Mouse (Mus musculus) CH12.LX (cell line): ENCODE measurements around the gene H2-T24. TPM values are rescaled to one million over a fixed set of nuclear protein-coding genes. Genes with fewer than 3 reads are reported as not detected.

ENCODE experiments used
- DNase-seq: peaks from one replicate; pipeline ENCODE4 v3.0.0-alpha.2; 2013; ENCODE audit errors: extremely low read depth
- H3K27ac ChIP-seq: 2 replicates; pipeline ENCODE4 v1.5.1; 2012; ENCODE audit warnings: low read depth, mild to moderate bottlenecking, control low read depth, moderate library complexity; ENCODE audit not compliant: insufficient read depth
- H3K27me3 ChIP-seq: replicated peaks from 2 replicates; pipeline ENCODE3; 2012; ENCODE audit warnings: inconsistent platforms
- H3K36me3 ChIP-seq, 2 experiments: replicated peaks in 1 of 2; 2 replicates each; pipeline versions ENCODE3 to v1.6.1; 2012; ENCODE audit warnings: inconsistent platforms in 1 of 2, low read length in 1 of 2, mild to moderate bottlenecking in 1 of 2, mixed read lengths in 1 of 2, moderate library complexity in 1 of 2; ENCODE audit not compliant: control insufficient read depth in 1 of 2, insufficient read depth in 1 of 2
- H3K4me1 ChIP-seq, 2 experiments: 2 replicates each; pipeline ENCODE4 v1.6.1; 2012; ENCODE audit warnings: inconsistent platforms in 1 of 2, moderate library complexity in 1 of 2; ENCODE audit not compliant: insufficient read depth in 2 of 2, control insufficient read depth in 1 of 2
- H3K4me2 ChIP-seq: 2 replicates; pipeline ENCODE4 v1.6.1; 2012; ENCODE audit warnings: low read depth, mild to moderate bottlenecking, control low read depth; ENCODE audit not compliant: poor library complexity, insufficient read depth, severe bottlenecking
- H3K4me3 ChIP-seq, 3 experiments: fragments of 150-350 bp in 1 of 3; sonication (generic) in 1 of 3; replicated peaks in 1 of 3; 2 replicates each; pipeline versions ENCODE3 to v1.5.1; 2011 to 2012; ENCODE audit warnings: low read depth in 2 of 3, low read length in 2 of 3, mild to moderate bottlenecking in 2 of 3, moderate library complexity in 2 of 3, control low read depth in 1 of 3, improper control_type of control experiment in 1 of 3, inconsistent platforms in 1 of 3, mixed read lengths in 1 of 3; ENCODE audit not compliant: poor library complexity in 1 of 3
- H3K79me2 ChIP-seq: replicated peaks from 2 replicates; pipeline ENCODE4 v1.6.1; 2012; ENCODE audit warnings: mild to moderate bottlenecking, moderate library complexity; ENCODE audit not compliant: control insufficient read depth, poor library complexity, insufficient read depth, severe bottlenecking; ENCODE audit errors: extremely low read depth
- H3K9ac ChIP-seq: 2 replicates; pipeline ENCODE4 v1.6.1; 2012; ENCODE audit warnings: low read depth, mild to moderate bottlenecking, control low read depth, moderate library complexity; ENCODE audit not compliant: insufficient read depth
- H3K9me3 ChIP-seq: replicated peaks from 2 replicates; pipeline ENCODE3; 2012; ENCODE audit warnings: low read length, inconsistent platforms, mixed read lengths
- BHLHE40 ChIP-seq: IDR thresholded peaks from 2 replicates; pipeline ENCODE4 v1.6.1; 2011; ENCODE audit warnings: mild to moderate bottlenecking, low read depth, low read length, improper control_type of control experiment
- CHD1 ChIP-seq: IDR thresholded peaks from 2 replicates; pipeline ENCODE4 v1.6.1; 2012; ENCODE audit warnings: low read depth, low read length, improper control_type of control experiment, inconsistent platforms
- EP300 ChIP-seq: IDR thresholded peaks from 2 replicates; pipeline ENCODE4 v1.6.1; 2011; ENCODE audit warnings: low read length, improper control_type of control experiment
- ETS1 ChIP-seq: conservative IDR thresholded peaks from 2 replicates; pipeline ENCODE4 v1.6.1; 2012; ENCODE audit warnings: low read depth, mild to moderate bottlenecking, inconsistent platforms, low read length, improper control_type of control experiment, moderate library complexity
- IRF4 ChIP-seq: IDR thresholded peaks from 2 replicates; pipeline ENCODE4 v1.6.1; 2014; ENCODE audit warnings: low read depth, mild to moderate bottlenecking, inconsistent platforms, low read length, improper control_type of control experiment
- MAX ChIP-seq: IDR thresholded peaks from 2 replicates; pipeline ENCODE4 v1.6.1; 2011; ENCODE audit warnings: low read length, improper control_type of control experiment
- MXI1 ChIP-seq: IDR thresholded peaks from 2 replicates; pipeline ENCODE4 v1.6.1; 2011; ENCODE audit warnings: mild to moderate bottlenecking, low read depth, low read length, improper control_type of control experiment
- MYC ChIP-seq: IDR thresholded peaks from 2 replicates; pipeline ENCODE4 v1.6.1; 2011; ENCODE audit warnings: low read depth, mild to moderate bottlenecking, improper control_type of control experiment, low read length
- POLR2A ChIP-seq: IDR thresholded peaks from 2 replicates; pipeline ENCODE4 v1.6.1; 2011; ENCODE audit warnings: low read depth, mild to moderate bottlenecking, improper control_type of control experiment, low read length
- SIN3A ChIP-seq: IDR thresholded peaks from 2 replicates; pipeline ENCODE4 v1.6.1; 2012; ENCODE audit warnings: low read length, improper control_type of control experiment, inconsistent platforms
- UBTF ChIP-seq: IDR thresholded peaks from 2 replicates; pipeline ENCODE4 v1.6.1; 2012; ENCODE audit warnings: low read depth, mild to moderate bottlenecking, inconsistent platforms, low read length, improper control_type of control experiment, moderate library complexity
- USF2 ChIP-seq: conservative IDR thresholded peaks from 2 replicates; pipeline ENCODE4 v1.6.1; 2011; ENCODE audit warnings: low read depth, low read length, improper control_type of control experiment
- dilution Hi-C: fragments of 300-500 bp; cut with MboI; formaldehyde crosslinking; loops from 2 replicates; pipeline ENCODE4 v1.14.3; 2020; ENCODE audit warnings: low sequenced_read_pairs; ENCODE audit not compliant: extremely low pct_unique_long_range_greater_than_20kb, extremely low pct_ligation_motif_present
- in situ Hi-C: fragments of 300-500 bp; cut with MboI; formaldehyde crosslinking; loops from 3 replicates; pipeline ENCODE4 v1.14.3; 2019; ENCODE audit warnings: low sequenced_read_pairs, low pct_ligation_motif_present, low pct_unique_long_range_greater_than_20kb, mixed read lengths
- polyA plus RNA-seq: library from polyadenylated mRNA; unstranded; fragments of >175 nt; gene quantifications from 2 replicates; pipeline ENCODE4 v1.2.1, GENCODE M21; 2012; ENCODE audit warnings: low read depth; ENCODE audit not compliant: insufficient read length
- total RNA-seq, 2 experiments: library from RNA; depleted of rRNA; stranded (reverse); fragments of 300-350 nt in 1 of 2; fragments of >200 nt in 1 of 2; gene quantifications; 2 replicates each; pipeline ENCODE4 v1.2.3; 2012 to 2014

H2-T24 gene
- total and polyA plus RNA-seq, 3 experiments: 7.6 to 9.8 (median 9.3) TPM

- Histone ChIP-seq H3K27me3 (no peaks in the 10 kb centered on the region), H3K79me2 (peaks cover 42% of the 10 kb centered on the region), H3K9me3 (no peaks in the 10 kb centered on the region), H3K9ac (peak overlapping the region; percentile 29), H3K36me3 (peaks cover 0 to 36% of the 10 kb centered on the region in 2 experiments), H3K4me3 (peak overlapping the region; percentile 37 to 65 (median 42)), H3K4me1 (peaks cover 25 to 67% of the 10 kb centered on the region in 2 experiments), H3K4me2 (peak overlapping the region; percentile 76), H3K27ac (peak overlapping the region; percentile 77)
- DNase-seq: no peak
- TF ChIP-seq MXI1 (peak; percentile 73; the same call in 1 of the 2 replicates), MAX (peak; percentile 89), BHLHE40 (0 out of 2 replicates have a peak, but pooled peaks have one; percentile 17), MYC (peak; percentile 97), ETS1 (no peak)
- in situ Hi-C loops: no loop called here
- dilution Hi-C loops: no loop called here
Measured at GRCm38 (mm10) chr17:36019519-36019918, 841 bp downstream of the H2-T24 start.

GRCm38 (mm10) chr17:36018979-36019378, 1.4 kb downstream of the H2-T24 start:
- H3K4me3 ChIP-seq: peak overlapping the region in 1 of 3 experiments; percentile 2
- no peak overlapping the region for H3K27ac ChIP-seq
- no peaks in the 10 kb centered on the region for H3K27me3 ChIP-seq
- no peak for DNase-seq
- no peak for TF ChIP-seq IRF4
- TF ChIP-seq UBTF: no peak
- no peak for TF ChIP-seq POLR2A
- TF ChIP-seq USF2: no peak
- in situ Hi-C loops (no loop called here), dilution Hi-C loops (no loop called here)
- H3K79me2 ChIP-seq: peaks cover 42% of the 10 kb centered on the region
- peaks cover 30 to 68% of the 10 kb centered on the region in 2 experiments for H3K4me1 ChIP-seq
- peaks cover 0 to 36% of the 10 kb centered on the region in 2 experiments for H3K36me3 ChIP-seq
- H3K9me3 ChIP-seq: no peaks in the 10 kb centered on the region
- no peak overlapping the region for H3K4me2 ChIP-seq
- H3K9ac ChIP-seq: no peak overlapping the region

GRCm38 (mm10) chr17:36017046-36017445, 3.3 kb downstream of the H2-T24 start:
- H3K4me3 ChIP-seq: no peak overlapping the region
- in situ Hi-C loops (no loop called here), dilution Hi-C loops (no loop called here)
- H3K4me1 ChIP-seq: peaks cover 25 to 53% of the 10 kb centered on the region in 2 experiments
- H3K9ac ChIP-seq: no peak overlapping the region
- H3K79me2 ChIP-seq: peaks cover 38% of the 10 kb centered on the region
- peaks cover 0 to 23% of the 10 kb centered on the region in 2 experiments for H3K36me3 ChIP-seq
- peak overlapping the region; percentile 33 for H3K4me2 ChIP-seq
- H3K9me3 ChIP-seq: no peaks in the 10 kb centered on the region
- no peaks in the 10 kb centered on the region for H3K27me3 ChIP-seq
- TF ChIP-seq BHLHE40: peak; percentile 51
- peak; percentile 6; the same call in 1 of the 2 replicates for TF ChIP-seq ETS1
- TF ChIP-seq SIN3A: peak; percentile 63; the same call in 1 of the 2 replicates
- no peak for TF ChIP-seq EP300
- no peak for TF ChIP-seq CHD1
- TF ChIP-seq, all 38 proteins: peak for 3
- peak overlapping the region; percentile 56 for H3K27ac ChIP-seq
- DNase-seq: no peak
